Mouse (Mus musculus): ENCODE measurements at regions not wholly inside any gene's neighbourhood (a gene's known extent, or its start where the extent isn't known, plus 50 kb on each side); places are given as distances from the start of the nearest gene placed in this dataset.

GRCm38 (mm10) chr4:89446765-89447487 lies 136.1 kb upstream of the Cdkn2b start:
- DNase-seq (ENCODE audit: low spot score in 2 of 2): no peak

- DNase-seq (ENCODE audit: low spot score in 2 of 2): no peak
These were observed 135.4 kb upstream of the Cdkn2b start for GRCm38 (mm10) chr4:89446156-89446716.

- no peak for DNase-seq (ENCODE audit: low spot score in 2 of 2)
These were observed 134.6 kb upstream of the Cdkn2b start for GRCm38 (mm10) chr4:89445214-89446155.

GRCm38 (mm10) chr4:89442526-89442925 lies 131.7 kb upstream of the Cdkn2b start:
- DNase-seq (ENCODE audit: low spot score in 2 of 2): no peak

GRCm38 (mm10) chr4:89440821-89441220 lies 130.0 kb upstream of the Cdkn2b start:
- DNase-seq (ENCODE audit: low spot score in 2 of 2): no peak

GRCm38 (mm10) chr4:89440326-89440725 lies 129.5 kb upstream of the Cdkn2b start:
- no peak for DNase-seq (ENCODE audit: low spot score in 2 of 2)

- no peak for DNase-seq (ENCODE audit: low spot score in 2 of 2)
These were observed 127.8 kb upstream of the Cdkn2b start for GRCm38 (mm10) chr4:89438665-89439064.

GRCm38 (mm10) chr4:89436764-89437163 lies 125.9 kb upstream of the Cdkn2b start:
- no peak for DNase-seq (ENCODE audit: low spot score in 2 of 2)

GRCm38 (mm10) chr4:89434152-89434551 lies 123.3 kb upstream of the Cdkn2b start:
- DNase-seq (ENCODE audit: low spot score in 2 of 2): no peak

GRCm38 (mm10) chr4:89433528-89433927 lies 122.7 kb upstream of the Cdkn2b start:
- no peak for DNase-seq (ENCODE audit: low spot score in 2 of 2)

- no peak for DNase-seq (ENCODE audit: low spot score in 2 of 2)
These were observed 120.7 kb upstream of the Cdkn2b start for GRCm38 (mm10) chr4:89431520-89431919.

GRCm38 (mm10) chr4:89428465-89428864 lies 117.6 kb upstream of the Cdkn2b start:
- no peak for DNase-seq (ENCODE audit: low spot score in 2 of 2)

- DNase-seq (ENCODE audit: low spot score in 2 of 2): peak; percentile 6 to 13
These were observed 116.8 kb upstream of the Cdkn2b start for GRCm38 (mm10) chr4:89427345-89428293.

GRCm38 (mm10) chr4:89425916-89426315 lies 115.1 kb upstream of the Cdkn2b start:
- no peak for DNase-seq (ENCODE audit: low spot score in 2 of 2)

- DNase-seq (ENCODE audit: low spot score in 2 of 2): no peak
These were observed 111.0 kb upstream of the Cdkn2b start for GRCm38 (mm10) chr4:89421694-89422354.

- no peak for DNase-seq (ENCODE audit: low spot score in 2 of 2)
These were observed 110.0 kb upstream of the Cdkn2b start for GRCm38 (mm10) chr4:89420868-89421267.

GRCm38 (mm10) chr4:89419507-89419906 lies 108.7 kb upstream of the Cdkn2b start:
- no peak for DNase-seq (ENCODE audit: low spot score in 2 of 2)

- DNase-seq (ENCODE audit: low spot score in 2 of 2): no peak
These were observed 94.9 kb upstream of the Cdkn2b start for GRCm38 (mm10) chr4:89405624-89406167.

GRCm38 (mm10) chr4:89403151-89403550 lies 92.3 kb upstream of the Cdkn2b start:
- no peak for DNase-seq (ENCODE audit: low spot score in 2 of 2)

GRCm38 (mm10) chr4:89402324-89402723 lies 91.5 kb upstream of the Cdkn2b start:
- DNase-seq (ENCODE audit: low spot score in 2 of 2): no peak

All from right cerebral cortex, adult 2 months (tissue).